Mouse (Mus musculus) intestine, postnatal 0 days (tissue): ENCODE results near the gene Pde8b. TPM values are rescaled to one million over a fixed set of nuclear protein-coding genes. Genes with fewer than 3 reads are reported as not detected.

Experiments used
- ATAC-seq: fragments of 200-750 bp; cut with Nextera tagmentation; 2 replicates; pipeline ENCODE4 v1.8.0; 2017; ENCODE audit warnings: mild to moderate bottlenecking, moderate TSS enrichment, moderate library complexity
- H3K27ac ChIP-seq: fragments of 300-500 bp; sonication (generic); 2 replicates; pipeline ENCODE4 v1.5.1; 2014; ENCODE audit warnings: mild to moderate bottlenecking, low read depth, low read length, moderate library complexity
- H3K27me3 ChIP-seq: fragments of 300-500 bp; sonication (generic); replicated peaks from 2 replicates; pipeline ENCODE4 v1.6.1; 2014; ENCODE audit warnings: low read length, mixed read lengths; ENCODE audit not compliant: control insufficient read depth, insufficient read depth
- H3K36me3 ChIP-seq: fragments of 300-500 bp; sonication (generic); 2 replicates; pipeline ENCODE4 v1.6.1; 2014; ENCODE audit warnings: mild to moderate bottlenecking, moderate library complexity; ENCODE audit not compliant: control insufficient read depth, insufficient read depth
- H3K4me1 ChIP-seq: fragments of 300-500 bp; sonication (generic); replicated peaks from 2 replicates; pipeline ENCODE4 v1.6.1; 2014; ENCODE audit warnings: antibody characterized with exemption, low read length, mixed read lengths; ENCODE audit not compliant: control insufficient read depth, insufficient read depth
- H3K4me2 ChIP-seq: fragments of 300-500 bp; sonication (generic); replicated peaks from 2 replicates; pipeline ENCODE4 v1.6.1; 2014; ENCODE audit warnings: low read depth, mild to moderate bottlenecking, moderate library complexity
- H3K4me3 ChIP-seq: fragments of 300-500 bp; sonication (generic); 2 replicates; pipeline ENCODE4 v1.5.1; 2014; ENCODE audit warnings: low read depth, low read length
- H3K9ac ChIP-seq: fragments of 300-500 bp; sonication (generic); 2 replicates; pipeline ENCODE4 v1.6.1; 2014; ENCODE audit warnings: mild to moderate bottlenecking, low read depth, low read length
- H3K9me3 ChIP-seq: fragments of 300-500 bp; sonication (generic); 2 replicates; pipeline ENCODE4 v1.6.1; 2016; ENCODE audit warnings: mixed run types; ENCODE audit not compliant: control insufficient read depth
- CTCF ChIP-seq: sonication (generic); IDR thresholded peaks from 2 replicates; pipeline ENCODE4 v1.5.1; 2016; ENCODE audit warnings: low read depth, mild to moderate bottlenecking, control low read depth, antibody characterized with exemption, moderate library complexity
- WGBS: fragments of 180-500 bp; shearing (Covaris S2); extraction: QIAGEN DNeasy Blood & Tissue Kit; methylation state at CpG from one replicate; pipeline ENCODE4 v1.1.7; 2014; 5-methylcytosine and 5-hydroxymethylcytosine counted together
- polyA plus RNA-seq: library from polyadenylated mRNA; unstranded; fragments of >200 nt; fragmentation: Nextera tagmentation; extraction: Ambion mirVana; gene quantifications from 2 replicates; pipeline ENCODE4 v1.2.1, GENCODE M21; 2015

Gene Pde8b
- polyA plus RNA-seq, 1 experiment from 2014 or later = 6.2 TPM

DNA sequence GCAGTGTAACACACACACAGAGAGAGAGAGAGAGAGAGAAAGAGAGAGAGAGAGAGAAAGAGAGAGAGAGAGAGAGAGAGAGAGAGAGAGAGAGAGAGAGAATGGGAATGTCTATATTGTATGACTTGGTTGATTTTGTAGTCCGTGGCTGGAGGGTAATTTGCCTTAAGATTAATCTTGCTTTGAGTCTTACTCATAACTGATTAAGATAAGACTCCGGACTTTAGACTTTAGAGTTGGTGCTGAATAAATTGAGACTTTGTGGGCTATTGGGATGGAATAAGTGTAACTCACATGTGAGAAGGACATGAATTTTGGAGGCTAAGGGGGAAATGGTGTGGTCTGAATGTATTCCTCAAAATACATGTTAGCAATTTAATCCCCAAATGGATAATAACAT lies 7.1 kb downstream of the Pde8b start:
- no peak for TF ChIP-seq CTCF
- 0 out of 2 replicates have a peak overlapping the region, but pooled peaks have one; percentile 7 for H3K4me2 ChIP-seq

DNA sequence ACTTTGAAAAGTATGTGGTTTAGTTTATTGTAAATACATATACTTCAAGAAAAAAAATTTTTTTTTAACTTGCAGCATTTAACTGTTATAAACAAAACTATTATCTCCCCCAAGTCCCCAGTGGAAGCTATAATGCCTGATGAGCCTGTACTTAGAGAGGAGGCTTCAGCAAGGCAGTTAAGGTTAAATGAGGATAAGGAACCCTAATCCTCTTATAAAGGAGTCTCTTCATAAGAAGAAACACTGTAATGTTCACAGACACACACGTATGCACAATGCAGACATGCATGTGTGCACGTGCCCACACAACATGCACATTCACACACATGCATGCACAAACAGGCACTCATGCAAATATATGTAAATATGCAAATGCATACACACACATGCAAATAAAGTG lies 12.6 kb downstream of the Pde8b start:
- no peaks in the 10 kb centered on the region for H3K4me1 ChIP-seq
- 95% methylated on average over 2 of the region's 2 CpGs for WGBS
- no peaks in the 10 kb centered on the region for H3K27me3 ChIP-seq
- no peak overlapping the region for H3K4me3 ChIP-seq
- no peak for TF ChIP-seq CTCF
- no peaks in the 10 kb centered on the region for H3K9me3 ChIP-seq
- no peak for ATAC-seq
- H3K9ac ChIP-seq = no peak overlapping the region
- H3K36me3 ChIP-seq = no peaks in the 10 kb centered on the region
- no peak overlapping the region for H3K27ac ChIP-seq
- H3K4me2 ChIP-seq = no peak overlapping the region

More for the DNA sequence above, 7.1 kb downstream of the Pde8b start:
- no peak overlapping the region for H3K27ac ChIP-seq
- H3K9ac ChIP-seq = no peak overlapping the region
- WGBS = 28% methylated on average over 2 of the region's 2 CpGs
- H3K27me3 ChIP-seq = no peaks in the 10 kb centered on the region
- no peaks in the 10 kb centered on the region for H3K36me3 ChIP-seq
- no peaks in the 10 kb centered on the region for H3K9me3 ChIP-seq
- no peak for ATAC-seq
- no peaks in the 10 kb centered on the region; the same call in 1 of the 2 replicates for H3K4me1 ChIP-seq
- H3K4me3 ChIP-seq = no peak overlapping the region

DNA sequence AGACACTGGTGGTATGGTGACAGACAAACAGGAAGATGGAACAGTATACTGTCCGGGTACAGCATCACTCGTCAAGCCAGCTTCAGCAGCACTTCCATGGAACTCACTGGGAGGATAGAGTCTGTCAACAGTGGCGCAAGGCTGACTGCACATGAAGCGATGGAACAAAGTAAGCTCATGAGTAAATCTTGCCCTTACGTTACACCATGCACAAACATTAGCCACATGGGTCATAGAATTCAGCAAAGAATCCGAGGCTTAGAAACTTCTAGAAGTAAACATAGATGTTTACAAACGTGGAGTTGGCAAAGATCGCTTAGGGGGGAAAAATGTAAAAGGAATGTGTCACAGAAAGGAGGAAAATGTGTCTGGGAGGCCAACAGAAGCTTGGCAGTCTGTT lies 14.9 kb downstream of the Pde8b start:
- Histone ChIP-seq H3K27ac (no peak overlapping the region), H3K9me3 (no peaks in the 10 kb centered on the region), H3K4me2 (no peak overlapping the region), H3K4me3 (no peak overlapping the region), H3K36me3 (no peaks in the 10 kb centered on the region), H3K27me3 (no peaks in the 10 kb centered on the region), H3K4me1 (no peaks in the 10 kb centered on the region), H3K9ac (no peak overlapping the region)
- no peak for TF ChIP-seq CTCF
- WGBS = 69% methylated on average over 8 of the region's 8 CpGs
- no peak for ATAC-seq

DNA sequence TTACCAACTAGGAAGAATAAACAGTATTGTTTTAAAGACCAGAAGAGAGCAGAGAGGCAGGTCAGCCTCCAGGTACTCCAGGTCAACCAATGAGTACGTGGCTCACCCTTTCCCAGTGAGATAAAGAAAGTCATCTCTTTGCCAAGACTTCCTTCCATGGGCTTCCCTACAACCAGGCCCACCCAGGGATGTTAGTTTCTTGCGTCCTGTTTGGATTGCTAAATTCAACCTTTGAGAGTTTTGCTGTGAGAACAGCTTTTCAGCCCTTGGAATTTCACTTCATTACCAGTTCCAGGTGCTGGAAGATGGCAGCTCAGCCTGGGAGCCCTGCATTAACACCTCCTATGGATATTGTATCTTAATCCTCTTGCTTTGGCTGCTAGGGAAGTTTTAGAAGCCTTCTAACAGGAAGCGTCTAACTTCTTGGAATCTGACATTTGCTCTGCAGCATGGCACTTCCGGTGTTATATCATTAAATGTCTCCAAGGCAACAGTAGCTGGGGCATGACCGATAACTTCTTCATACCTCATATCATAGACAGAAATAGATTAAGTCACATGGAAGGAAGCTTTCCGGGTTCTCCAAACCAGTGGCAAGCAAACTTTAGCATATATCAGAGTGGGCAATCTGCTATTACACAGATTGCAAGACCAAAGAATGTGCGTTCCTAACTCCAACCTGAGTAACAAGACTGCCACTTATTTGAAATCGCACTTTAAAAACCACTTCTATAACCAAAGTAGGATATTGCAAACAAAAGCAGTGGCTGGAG lies 18.6 kb downstream of the Pde8b start:
- H3K27ac ChIP-seq = no peak overlapping the region
- H3K27me3 ChIP-seq = no peaks in the 10 kb centered on the region
- ATAC-seq = no peak
- no peak overlapping the region for H3K4me3 ChIP-seq
- H3K4me1 ChIP-seq = no peaks in the 10 kb centered on the region
- no peaks in the 10 kb centered on the region for H3K9me3 ChIP-seq
- no peak overlapping the region for H3K9ac ChIP-seq
- no peak for TF ChIP-seq CTCF
- H3K4me2 ChIP-seq = no peak overlapping the region
- no peaks in the 10 kb centered on the region for H3K36me3 ChIP-seq
- WGBS = 74% methylated on average over 8 of the region's 8 CpGs

DNA sequence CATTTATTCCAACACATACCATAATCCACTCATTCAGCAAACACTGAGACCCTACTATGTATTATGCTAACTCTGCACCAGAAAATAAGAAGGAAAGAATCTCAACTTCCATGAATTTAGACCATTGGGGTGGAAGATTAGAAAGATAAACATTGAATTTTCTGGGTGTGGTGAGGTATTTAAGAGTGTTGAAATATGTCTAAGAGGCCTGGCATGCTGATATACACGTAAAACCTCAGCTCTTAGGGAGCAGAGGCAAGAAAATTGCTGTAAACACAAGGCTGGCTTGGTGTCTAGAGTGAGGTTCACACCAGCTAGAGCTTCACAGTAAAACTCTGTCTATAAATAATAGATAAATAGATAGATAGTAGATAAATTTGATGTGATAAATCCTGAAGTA lies 19.8 kb downstream of the Pde8b start:
- no peak for TF ChIP-seq CTCF
- Histone ChIP-seq H3K27ac (no peak overlapping the region), H3K27me3 (no peaks in the 10 kb centered on the region), H3K9me3 (no peaks in the 10 kb centered on the region), H3K4me3 (no peak overlapping the region), H3K4me1 (no peaks in the 10 kb centered on the region), H3K36me3 (no peaks in the 10 kb centered on the region), H3K4me2 (no peak overlapping the region), H3K9ac (no peak overlapping the region)
- WGBS = 10% methylated on average over 1 of the region's 1 CpGs
- no peak for ATAC-seq

DNA sequence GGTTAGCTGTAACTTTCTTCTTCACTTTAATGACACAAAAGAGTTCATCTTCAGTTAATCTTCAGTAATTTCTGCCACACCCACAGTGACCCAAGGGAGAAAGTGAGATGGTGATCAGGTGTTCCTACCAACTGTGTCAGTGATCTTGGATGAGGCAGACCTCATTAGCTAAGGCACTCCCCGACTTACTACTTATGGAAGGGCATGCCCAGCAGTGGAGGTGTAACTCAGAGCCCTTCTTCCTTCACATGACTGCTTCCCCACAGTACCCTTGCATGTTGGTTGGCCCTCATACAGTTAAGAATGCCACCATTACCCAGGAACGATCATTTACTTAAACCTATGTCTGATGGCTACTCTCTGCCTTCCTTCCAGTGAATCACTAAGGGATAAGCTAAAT lies 25.6 kb downstream of the Pde8b start:
- no peak for ATAC-seq
- WGBS = 87% methylated on average over 2 of the region's 2 CpGs
- Histone ChIP-seq H3K27me3 (peaks cover 9% of the 10 kb centered on the region; the same call in 1 of the 2 replicates), H3K27ac (no peak overlapping the region), H3K4me2 (no peak overlapping the region), H3K9me3 (no peaks in the 10 kb centered on the region), H3K4me3 (no peak overlapping the region), H3K9ac (no peak overlapping the region), H3K4me1 (peaks cover 3% of the 10 kb centered on the region; the same call in 1 of the 2 replicates), H3K36me3 (no peaks in the 10 kb centered on the region)
- TF ChIP-seq CTCF = no peak
